Mouse (Mus musculus) lung, postnatal 0 days (tissue): ENCODE results near the gene Zscan21. TPM values are rescaled to one million over a fixed set of nuclear protein-coding genes. Genes with fewer than 3 reads are reported as not detected.
A peak's percentile ranks its signal among the peaks of the same experiment; 100 is the strongest.

Experiments
- ATAC-seq: fragments of 200-750 bp; cut with Nextera tagmentation; 2 replicates; pipeline ENCODE4 v1.8.0; 2017; ENCODE audit warnings: moderate library complexity
- DNase-seq: peaks from one replicate; pipeline ENCODE4 v3.0.0-alpha.2; 2016; ENCODE audit warnings: low spot score
- H3K27ac ChIP-seq: fragments of 300-500 bp; sonication (generic); 2 replicates; pipeline ENCODE4 v1.5.1; 2014; ENCODE audit warnings: antibody characterized with exemption, mild to moderate bottlenecking, low read length, mixed read lengths
- H3K27me3 ChIP-seq: fragments of 300-500 bp; sonication (generic); replicated peaks from 2 replicates; pipeline ENCODE4 v1.6.1; 2014; ENCODE audit warnings: low read length, mixed read lengths; ENCODE audit not compliant: insufficient read depth
- H3K36me3 ChIP-seq: fragments of 300-500 bp; sonication (generic); 2 replicates; pipeline ENCODE4 v1.6.1; 2014; ENCODE audit warnings: low read length, mixed read lengths; ENCODE audit not compliant: insufficient read depth
- H3K4me1 ChIP-seq: fragments of 300-500 bp; sonication (generic); 2 replicates; pipeline ENCODE4 v1.6.1; 2014; ENCODE audit warnings: antibody characterized with exemption, low read depth, low read length, mixed read lengths; ENCODE audit not compliant: insufficient read depth
- H3K4me2 ChIP-seq: fragments of 300-500 bp; sonication (generic); replicated peaks from 2 replicates; pipeline ENCODE4 v1.6.1; 2014; ENCODE audit warnings: low read depth, mild to moderate bottlenecking, low read length, moderate library complexity, mixed read lengths
- H3K4me3 ChIP-seq: fragments of 300-500 bp; sonication (generic); 2 replicates; pipeline ENCODE4 v1.5.1; 2014; ENCODE audit warnings: low read depth, low read length
- H3K9ac ChIP-seq: fragments of 300-500 bp; sonication (generic); replicated peaks from 2 replicates; pipeline ENCODE4 v1.6.1; 2014; ENCODE audit warnings: low read depth, mild to moderate bottlenecking
- H3K9me3 ChIP-seq: fragments of 300-500 bp; sonication (generic); 2 replicates; pipeline ENCODE4 v1.6.1; 2016; ENCODE audit warnings: low read length, mixed read lengths
- CTCF ChIP-seq: IDR thresholded peaks from 2 replicates; pipeline ENCODE4 v1.5.1; 2016; ENCODE audit warnings: antibody characterized with exemption, mild to moderate bottlenecking
- EP300 ChIP-seq: IDR thresholded peaks from 2 replicates; pipeline ENCODE4 v1.6.1; 2016; ENCODE audit warnings: antibody characterized with exemption, mild to moderate bottlenecking, control low read depth
- WGBS: fragments of 180-500 bp; shearing (Covaris S2); extraction: QIAGEN DNeasy Blood & Tissue Kit; methylation state at CpG from one replicate; pipeline ENCODE4 v1.1.7; 2014; 5-methylcytosine and 5-hydroxymethylcytosine counted together
- polyA plus RNA-seq: library from polyadenylated mRNA; unstranded; fragments of >200 nt; fragmentation: Nextera tagmentation; extraction: Ambion mirVana; gene quantifications from 2 replicates; pipeline ENCODE4 v1.2.1, GENCODE M21; 2015

Zscan21 gene
- polyA plus RNA-seq, 1 experiment from 2014 or later, result 35.1 TPM

GRCm38 (mm10) chr5:138137257-138137656, 20.6 kb downstream of the Zscan21 start:
- no peaks in the 10 kb centered on the region for H3K4me1 ChIP-seq
- no peak for DNase-seq
- no peaks in the 10 kb centered on the region for H3K27me3 ChIP-seq
- no peak overlapping the region for H3K27ac ChIP-seq
- ATAC-seq, result no peak
- TF ChIP-seq CTCF (no peak), EP300 (no peak)
- no peak overlapping the region for H3K4me3 ChIP-seq
- H3K9ac ChIP-seq, result no peak overlapping the region
- WGBS, result 21% methylated on average over 4 of the region's 4 CpGs
- H3K36me3 ChIP-seq, result peaks cover 24% of the 10 kb centered on the region
- no peaks in the 10 kb centered on the region for H3K9me3 ChIP-seq
- no peak overlapping the region for H3K4me2 ChIP-seq

GRCm38 (mm10) chr5:138137935-138138549, 21.3 kb downstream of the Zscan21 start:
- no peak overlapping the region for H3K9ac ChIP-seq
- WGBS, result 52% methylated on average over 8 of the region's 8 CpGs
- H3K4me2 ChIP-seq, result no peak overlapping the region
- ATAC-seq (peak; percentile 54), DNase-seq (peak; percentile 64)
- H3K9me3 ChIP-seq, result no peaks in the 10 kb centered on the region
- no peak for TF ChIP-seq EP300
- peak; percentile 84 for TF ChIP-seq CTCF
- H3K36me3 ChIP-seq, result peaks cover 22% of the 10 kb centered on the region
- H3K4me3 ChIP-seq, result no peak overlapping the region
- no peaks in the 10 kb centered on the region for H3K4me1 ChIP-seq
- no peak overlapping the region for H3K27ac ChIP-seq
- no peaks in the 10 kb centered on the region for H3K27me3 ChIP-seq

- H3K4me2 ChIP-seq, result no peak overlapping the region
- 57% methylated on average over 4 of the region's 4 CpGs for WGBS
- H3K4me3 ChIP-seq, result no peak overlapping the region
- H3K27me3 ChIP-seq, result no peaks in the 10 kb centered on the region
- ATAC-seq (no peak), DNase-seq (no peak)
- TF ChIP-seq EP300 (no peak), CTCF (no peak)
- peaks cover 17% of the 10 kb centered on the region for H3K36me3 ChIP-seq
- H3K9ac ChIP-seq, result no peak overlapping the region
- no peak overlapping the region for H3K27ac ChIP-seq
- no peaks in the 10 kb centered on the region for H3K9me3 ChIP-seq
- no peaks in the 10 kb centered on the region for H3K4me1 ChIP-seq
Observed at GRCm38 (mm10) chr5:138138585-138138984, 21.9 kb downstream of the Zscan21 start.

- 50% methylated on average over 3 of the region's 3 CpGs for WGBS
- peak overlapping the region; percentile 85; the same call in 1 of the 2 replicates for H3K9ac ChIP-seq
Observed at GRCm38 (mm10) chr5:138154390-138154789, 37.7 kb downstream of the Zscan21 start.

GRCm38 (mm10) chr5:138155443-138155976, 38.8 kb downstream of the Zscan21 start, which contains the start of gene Zfp113:
Zfp113 (minus strand) TSS chr5:138155744.
- H3K27ac ChIP-seq, result peak within 1 kb of the TSS; percentile 94
- H3K4me3 ChIP-seq, result peak within 1 kb of the TSS; percentile 71
- DNase-seq (peak; percentile 98), ATAC-seq (peak; percentile 99)
- TF ChIP-seq EP300, result peak; percentile 80
- TF ChIP-seq CTCF, result peak; percentile 95
- peaks cover 15% of the 10 kb centered on the region for H3K36me3 ChIP-seq
- no peaks in the 10 kb centered on the region; the same call in 1 of the 2 replicates for H3K4me1 ChIP-seq
- H3K9me3 ChIP-seq, result no peaks in the 10 kb centered on the region
- no peaks in the 10 kb centered on the region for H3K27me3 ChIP-seq
- whole genome bisulfite sequencing, result 0% methylated on average over 31 of the region's 31 CpGs
- peak within 1 kb of the TSS; percentile 85 for H3K9ac ChIP-seq
- H3K4me2 ChIP-seq, result peak within 1 kb of the TSS; percentile 63

More at GRCm38 (mm10) chr5:138154390-138154789, 37.7 kb downstream of the Zscan21 start:
- H3K27ac ChIP-seq, result no peak overlapping the region
- ATAC-seq (no peak), DNase-seq (no peak)
- no peak overlapping the region for H3K4me3 ChIP-seq
- no peak for TF ChIP-seq EP300
- no peak for TF ChIP-seq CTCF
- H3K9me3 ChIP-seq, result no peaks in the 10 kb centered on the region
- peaks cover 18% of the 10 kb centered on the region for H3K36me3 ChIP-seq
- H3K4me1 ChIP-seq, result no peaks in the 10 kb centered on the region
- no peaks in the 10 kb centered on the region for H3K27me3 ChIP-seq
- peak overlapping the region; percentile 63; the same call in 1 of the 2 replicates for H3K4me2 ChIP-seq

- WGBS, result 63% methylated on average over 7 of the region's 7 CpGs
- H3K27ac ChIP-seq, result peak overlapping the region; percentile 62; the same call in 1 of the 2 replicates
- TF ChIP-seq EP300 (no peak), CTCF (no peak)
- no peak overlapping the region for H3K9ac ChIP-seq
- H3K4me2 ChIP-seq, result peak overlapping the region; percentile 76
- peak overlapping the region; percentile 67; the same call in 1 of the 2 replicates for H3K4me3 ChIP-seq
- H3K9me3 ChIP-seq, result no peaks in the 10 kb centered on the region
- ATAC-seq (no peak), DNase-seq (no peak)
- peaks cover 4% of the 10 kb centered on the region; the same call in 1 of the 2 replicates for H3K4me1 ChIP-seq
- no peaks in the 10 kb centered on the region for H3K27me3 ChIP-seq
- H3K36me3 ChIP-seq, result peaks cover 17% of the 10 kb centered on the region; the same call in 1 of the 2 replicates
Observed at GRCm38 (mm10) chr5:138160224-138160762, 43.6 kb downstream of the Zscan21 start.
